In the genomic region with DNA sequence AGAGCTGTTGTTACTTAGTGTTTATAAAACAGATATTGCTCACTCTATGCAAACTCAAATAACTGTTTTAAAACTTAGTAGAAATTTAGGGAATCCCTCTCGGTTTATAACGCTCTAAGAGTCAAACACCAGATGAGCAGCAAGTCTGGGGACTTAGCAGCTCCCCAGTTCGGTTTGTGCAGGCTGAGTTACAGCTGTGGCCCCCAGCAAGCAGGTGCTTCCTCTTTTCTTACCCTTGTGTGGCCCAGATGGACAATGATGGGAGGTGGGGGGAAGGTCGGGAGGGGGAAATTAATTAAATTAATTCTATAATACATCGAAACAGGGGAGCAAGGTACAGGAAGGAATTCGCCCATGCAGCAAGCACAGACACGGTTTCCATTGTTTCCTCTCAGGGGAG, we compare ENCODE assay signal across 24 mouse cellular contexts. TPM values are rescaled to one million over a fixed set of nuclear protein-coding genes. Genes with fewer than 3 reads are reported as not detected.
DNase-seq lines count a peak whose midpoint lies in the region; ATAC-seq lines count a peak whose summit lies in the region.
"Had no signal": no experiment of that assay in that cellular context is flagged by ENCODE, and none has a peak within 500 bp of the region (broad histone marks: within the 10 kb centered on the region; RNA-seq: fewer than 3 reads in every experiment).

No protein-coding gene starts in this region.

- H3K27ac ChIP-seq in hindbrain, embryonic 11.5 days (ENCODE audit: low read depth, low read length) = 0 out of 2 replicates have a peak overlapping the region, but pooled peaks have one; percentile 10
- no peak overlapping the region for H3K27ac ChIP-seq in hindbrain, embryonic 10.5 days
- H3K27ac ChIP-seq in embryonic facial prominence, embryonic 14.5 days (replicated peaks; ENCODE audit: low read depth, low read length) = no peak overlapping the region
- peak overlapping the region; percentile 68; the same call in 1 of the 2 replicates for H3K27ac ChIP-seq in limb, embryonic 11.5 days (replicated peaks; ENCODE audit: low read depth, low read length)
- H3K27ac ChIP-seq in midbrain, embryonic 14.5 days (replicated peaks; ENCODE audit: low read depth, low read length) = peak overlapping the region; percentile 50; the same call in 1 of the 2 replicates
- H3K27ac ChIP-seq: embryonic facial prominence, embryonic 13.5 days; gastrocnemius, adult 2 months had no signal

- H3K4me3 ChIP-seq in hindbrain, embryonic 11.5 days (ENCODE audit: low read depth, low read length) = no peak overlapping the region
- H3K4me3 ChIP-seq in hindbrain, embryonic 10.5 days = no peak overlapping the region
- no peak overlapping the region for H3K4me3 ChIP-seq in embryonic facial prominence, embryonic 14.5 days (ENCODE audit: low read depth, low read length)
- no peak overlapping the region for H3K4me3 ChIP-seq in limb, embryonic 11.5 days (ENCODE audit: low read depth, low read length)
- no peak overlapping the region for H3K4me3 ChIP-seq in midbrain, embryonic 14.5 days (replicated peaks; ENCODE audit: low read depth, low read length)
- H3K4me3 ChIP-seq: embryonic facial prominence, embryonic 13.5 days; gastrocnemius, adult 2 months; heart, embryonic 12.5 days had no signal

- H3K27me3 ChIP-seq in hindbrain, embryonic 11.5 days (ENCODE audit: control insufficient read depth, insufficient read depth, low read length) = no peaks in the 10 kb centered on the region
- H3K27me3 ChIP-seq in hindbrain, embryonic 10.5 days (ENCODE audit: insufficient read depth, poor library complexity, severe bottlenecking) = no peaks in the 10 kb centered on the region
- H3K27me3 ChIP-seq in embryonic facial prominence, embryonic 14.5 days (replicated peaks; ENCODE audit: control insufficient read depth, insufficient read depth, low read length) = no peaks in the 10 kb centered on the region
- H3K27me3 ChIP-seq in limb, embryonic 11.5 days (ENCODE audit: control insufficient read depth, insufficient read depth, low read length) = no peaks in the 10 kb centered on the region
- no peaks in the 10 kb centered on the region for H3K27me3 ChIP-seq in midbrain, embryonic 14.5 days (ENCODE audit: control insufficient read depth, insufficient read depth, low read length)
- H3K27me3 ChIP-seq: embryonic facial prominence, embryonic 13.5 days had no signal

- H3K9me3 ChIP-seq in hindbrain, embryonic 11.5 days (ENCODE audit: control insufficient read depth, low read length) = no peaks in the 10 kb centered on the region
- no peaks in the 10 kb centered on the region for H3K9me3 ChIP-seq in hindbrain, embryonic 10.5 days
- H3K9me3 ChIP-seq in embryonic facial prominence, embryonic 14.5 days (ENCODE audit: control insufficient read depth, low read length) = no peaks in the 10 kb centered on the region
- no peaks in the 10 kb centered on the region for H3K9me3 ChIP-seq in limb, embryonic 11.5 days (ENCODE audit: control insufficient read depth, low read length)
- H3K9me3 ChIP-seq in midbrain, embryonic 14.5 days (ENCODE audit: control insufficient read depth, low read length) = no peaks in the 10 kb centered on the region
- H3K9me3 ChIP-seq: embryonic facial prominence, embryonic 13.5 days; heart, embryonic 12.5 days had no signal

- WGBS in hindbrain, embryonic 11.5 days = 54% methylated on average over 7 of the region's 7 CpGs
- 59% methylated on average over 7 of the region's 7 CpGs for WGBS in hindbrain, embryonic 10.5 days
- WGBS in embryonic facial prominence, embryonic 14.5 days = 44% methylated on average over 7 of the region's 7 CpGs
- 49% methylated on average over 7 of the region's 7 CpGs for WGBS in limb, embryonic 11.5 days
- 49% methylated on average over 7 of the region's 7 CpGs for WGBS in midbrain, embryonic 14.5 days

- no peak for DNase-seq in hindbrain, embryonic 11.5 days (ENCODE audit: low spot score)
- DNase-seq in hindbrain, embryonic 10.5 days (ENCODE audit: low spot score) = no peak
- DNase-seq in embryonic facial prominence, embryonic 14.5 days (ENCODE audit: low spot score) = no peak
- no peak for DNase-seq in limb, embryonic 11.5 days (ENCODE audit: low spot score)
- DNase-seq in midbrain, embryonic 14.5 days = no peak
- no peak for DNase-seq in adrenal gland, postnatal 10 days
- DNase-seq in natural killer cell, adult 2 months (ENCODE audit: low spot score in 2 of 2) = no peak
- no peak for DNase-seq in layer of hippocampus, adult 8-10 months (ENCODE audit: low spot score in 2 of 2)
- DNase-seq: cerebellum, adult 9-10 months; gastrocnemius, adult 2 months; heart, adult 11 months; heart, postnatal 14 days; kidney, postnatal 36 days; liver; thymus, postnatal 14 days had no signal

- 0 out of 2 replicates have a peak, but pooled peaks cover 4% of the 10 kb centered on the region for H3K4me1 ChIP-seq in hindbrain, embryonic 11.5 days (replicated peaks; ENCODE audit: control insufficient read depth, insufficient read depth, low read length)
- H3K4me1 ChIP-seq in hindbrain, embryonic 10.5 days (replicated peaks) = peaks cover 25% of the 10 kb centered on the region
- H3K4me1 ChIP-seq in embryonic facial prominence, embryonic 14.5 days (ENCODE audit: control insufficient read depth, insufficient read depth, low read length) = peaks cover 7% of the 10 kb centered on the region; the same call in 1 of the 2 replicates
- peaks cover 14% of the 10 kb centered on the region for H3K4me1 ChIP-seq in limb, embryonic 11.5 days (ENCODE audit: control insufficient read depth, insufficient read depth, low read length)
- H3K4me1 ChIP-seq in midbrain, embryonic 14.5 days (ENCODE audit: control insufficient read depth, insufficient read depth, low read length) = peaks cover 10% of the 10 kb centered on the region; the same call in 1 of the 2 replicates

- ATAC-seq in hindbrain, embryonic 11.5 days (ENCODE audit: low FRiP score) = no peak
- ATAC-seq in embryonic facial prominence, embryonic 14.5 days (ENCODE audit: low read depth) = peak; percentile 22; the same call in 1 of the 2 replicates
- ATAC-seq in limb, embryonic 11.5 days (ENCODE audit: insufficient number of reproducible peaks, low FRiP score, low TSS enrichment, low read depth) = 0 out of 2 replicates have a peak, but pooled peaks have one; percentile 37
- ATAC-seq in midbrain, embryonic 14.5 days (ENCODE audit: low FRiP score, low TSS enrichment) = no peak

- H3K36me3 ChIP-seq in hindbrain, embryonic 11.5 days (ENCODE audit: control insufficient read depth, insufficient read depth, low read length) = no peaks in the 10 kb centered on the region
- no peaks in the 10 kb centered on the region for H3K36me3 ChIP-seq in hindbrain, embryonic 10.5 days
- H3K36me3 ChIP-seq in embryonic facial prominence, embryonic 14.5 days (ENCODE audit: control insufficient read depth, insufficient read depth, low read length) = no peaks in the 10 kb centered on the region
- H3K36me3 ChIP-seq in limb, embryonic 11.5 days (ENCODE audit: control insufficient read depth, insufficient read depth, low read length) = no peaks in the 10 kb centered on the region
- no peaks in the 10 kb centered on the region for H3K36me3 ChIP-seq in midbrain, embryonic 14.5 days (ENCODE audit: control insufficient read depth, insufficient read depth, low read length)
- H3K36me3 ChIP-seq: embryonic facial prominence, embryonic 13.5 days; heart, embryonic 12.5 days had no signal

- H3K9ac ChIP-seq in hindbrain, embryonic 11.5 days (ENCODE audit: low read depth, low read length) = no peak overlapping the region
- H3K9ac ChIP-seq in embryonic facial prominence, embryonic 14.5 days (ENCODE audit: low read depth, low read length) = no peak overlapping the region
- no peak overlapping the region for H3K9ac ChIP-seq in limb, embryonic 11.5 days (ENCODE audit: low read length)
- no peak overlapping the region for H3K9ac ChIP-seq in midbrain, embryonic 14.5 days (replicated peaks; ENCODE audit: low read length)
- H3K9ac ChIP-seq: embryonic facial prominence, embryonic 13.5 days; heart, embryonic 12.5 days had no signal

- H3K4me2 ChIP-seq in hindbrain, embryonic 11.5 days (replicated peaks; ENCODE audit: low read depth, low read length) = no peak overlapping the region
- H3K4me2 ChIP-seq in embryonic facial prominence, embryonic 14.5 days (ENCODE audit: low read depth, low read length) = no peak overlapping the region
- H3K4me2 ChIP-seq in limb, embryonic 11.5 days (ENCODE audit: low read depth, severe bottlenecking) = no peak overlapping the region
- peak overlapping the region; percentile 35 for H3K4me2 ChIP-seq in midbrain, embryonic 14.5 days (ENCODE audit: low read length)
- H3K4me2 ChIP-seq: embryonic facial prominence, embryonic 13.5 days; heart, embryonic 12.5 days had no signal

RNA-seq across cellular contexts. Expression of a gene that starts 13.0 kb away (rescaled TPM):
- polyA plus RNA-seq in hindbrain, embryonic 11.5 days (2014; fragmentation: Nextera tagmentation; extraction: Ambion mirVana) = 0.06 TPM in 1 of 2 replicates, not detected in the other
- polyA plus RNA-seq in hindbrain, embryonic 10.5 days (2016; fragmentation: Nextera tagmentation; extraction: Ambion mirVana) = not detected in 2 replicates
- polyA plus RNA-seq in embryonic facial prominence, embryonic 14.5 days (2014; fragmentation: Nextera tagmentation; extraction: Ambion mirVana) = not detected in 2 replicates
- not detected in 2 replicates for polyA plus RNA-seq in limb, embryonic 11.5 days (2014; fragmentation: Nextera tagmentation; extraction: Ambion mirVana)
- not detected in 2 replicates for polyA plus RNA-seq in midbrain, embryonic 14.5 days (2014; fragmentation: Nextera tagmentation; extraction: Ambion mirVana)
- total RNA-seq in adrenal gland, postnatal 10 days (2021) = 10 to 100 TPM in 1 of 2 experiments, 1 to 10 TPM in 1; 2.6 to 14.2 TPM
- not detected for total RNA-seq in layer of hippocampus, adult 8-10 months (2022)
- total RNA-seq: gastrocnemius, adult 2 months; heart, postnatal 14 days; layer of hippocampus, postnatal 10 days had no signal
- polyA plus RNA-seq: cortical plate, adult 2 months; embryonic facial prominence, embryonic 13.5 days; heart, embryonic 12.5 days; neural tube, embryonic 11.5 days had no signal

RNA-seq across cellular contexts. Expression of a gene that starts 34.3 kb away (rescaled TPM):
- polyA plus RNA-seq in hindbrain, embryonic 11.5 days (2014; fragmentation: Nextera tagmentation; extraction: Ambion mirVana) = 1.3 and 1.5 TPM in 2 replicates
- 0.60 and 2.0 TPM in 2 replicates for polyA plus RNA-seq in hindbrain, embryonic 10.5 days (2016; fragmentation: Nextera tagmentation; extraction: Ambion mirVana)
- 0.62 and 1.8 TPM in 2 replicates for polyA plus RNA-seq in embryonic facial prominence, embryonic 14.5 days (2014; fragmentation: Nextera tagmentation; extraction: Ambion mirVana)
- polyA plus RNA-seq in limb, embryonic 11.5 days (2014; fragmentation: Nextera tagmentation; extraction: Ambion mirVana) = 0.10 and 0.20 TPM in 2 replicates
- polyA plus RNA-seq in midbrain, embryonic 14.5 days (2014; fragmentation: Nextera tagmentation; extraction: Ambion mirVana) = 0.51 and 1.0 TPM in 2 replicates
- under 1 TPM; 0.42 to 0.51 TPM for total RNA-seq in adrenal gland, postnatal 10 days (2021)
- 1 to 10 TPM; 1.3 to 2.0 (median 1.6) TPM for total RNA-seq in layer of hippocampus, adult 8-10 months (2022)
- total RNA-seq: gastrocnemius, adult 2 months had no signal
- polyA plus RNA-seq: heart, embryonic 12.5 days; intestine, embryonic 14.5 days; kidney, embryonic 14.5 days had no signal

RNA-seq across cellular contexts. Expression of a gene that starts 39.1 kb away (rescaled TPM):
- 121 and 122 TPM in 2 replicates for polyA plus RNA-seq in hindbrain, embryonic 11.5 days (2014; fragmentation: Nextera tagmentation; extraction: Ambion mirVana)
- polyA plus RNA-seq in hindbrain, embryonic 10.5 days (2016; fragmentation: Nextera tagmentation; extraction: Ambion mirVana) = 142 and 146 TPM in 2 replicates
- 133 and 168 TPM in 2 replicates for polyA plus RNA-seq in embryonic facial prominence, embryonic 14.5 days (2014; fragmentation: Nextera tagmentation; extraction: Ambion mirVana)
- 107 and 118 TPM in 2 replicates for polyA plus RNA-seq in limb, embryonic 11.5 days (2014; fragmentation: Nextera tagmentation; extraction: Ambion mirVana)
- 83.8 and 88.1 TPM in 2 replicates for polyA plus RNA-seq in midbrain, embryonic 14.5 days (2014; fragmentation: Nextera tagmentation; extraction: Ambion mirVana)
- 100 to 1,000 TPM; 385 to 411 TPM for total RNA-seq in adrenal gland, postnatal 10 days (2021)
- 100 to 1,000 TPM in 2 of 4 experiments, 10 to 100 TPM in 2; 88.2 to 142 (median 116) TPM for total RNA-seq in layer of hippocampus, adult 8-10 months (2022)

RNA-seq across cellular contexts. Expression of a gene that starts 39.2 kb away (rescaled TPM):
- not detected in 2 replicates for polyA plus RNA-seq in hindbrain, embryonic 11.5 days (2014; fragmentation: Nextera tagmentation; extraction: Ambion mirVana)
- polyA plus RNA-seq in hindbrain, embryonic 10.5 days (2016; fragmentation: Nextera tagmentation; extraction: Ambion mirVana) = not detected in 2 replicates
- not detected in 2 replicates for polyA plus RNA-seq in embryonic facial prominence, embryonic 14.5 days (2014; fragmentation: Nextera tagmentation; extraction: Ambion mirVana)
- polyA plus RNA-seq in limb, embryonic 11.5 days (2014; fragmentation: Nextera tagmentation; extraction: Ambion mirVana) = not detected in 2 replicates
- polyA plus RNA-seq in midbrain, embryonic 14.5 days (2014; fragmentation: Nextera tagmentation; extraction: Ambion mirVana) = not detected in 2 replicates
- not detected for total RNA-seq in adrenal gland, postnatal 10 days (2021)
- 1 to 10 TPM in 2 of 4 experiments, not detected in 2; 1.1 to 4.7 TPM for total RNA-seq in layer of hippocampus, adult 8-10 months (2022)
- total RNA-seq: gastrocnemius, adult 2 months; layer of hippocampus, postnatal 10 days had no signal
- polyA plus RNA-seq: cortical plate, adult 2 months; embryonic facial prominence, embryonic 13.5 days; kidney, embryonic 14.5 days; liver, embryonic 16.5 days; neural tube, embryonic 11.5 days; testis, adult 2 months had no signal

RNA-seq across cellular contexts. Expression of a gene that starts 54.4 kb away (rescaled TPM):
- polyA plus RNA-seq in hindbrain, embryonic 11.5 days (2014; fragmentation: Nextera tagmentation; extraction: Ambion mirVana) = 0.89 and 1.0 TPM in 2 replicates
- 0.68 and 1.6 TPM in 2 replicates for polyA plus RNA-seq in hindbrain, embryonic 10.5 days (2016; fragmentation: Nextera tagmentation; extraction: Ambion mirVana)
- 7.6 and 12.8 TPM in 2 replicates for polyA plus RNA-seq in embryonic facial prominence, embryonic 14.5 days (2014; fragmentation: Nextera tagmentation; extraction: Ambion mirVana)
- 0.75 and 1.8 TPM in 2 replicates for polyA plus RNA-seq in limb, embryonic 11.5 days (2014; fragmentation: Nextera tagmentation; extraction: Ambion mirVana)
- polyA plus RNA-seq in midbrain, embryonic 14.5 days (2014; fragmentation: Nextera tagmentation; extraction: Ambion mirVana) = 0.51 TPM in 2 replicates
- 1 to 10 TPM; 4.6 to 8.5 TPM for total RNA-seq in adrenal gland, postnatal 10 days (2021)
- 1 to 10 TPM in 1 of 4 experiments, under 1 TPM in 3; 0.31 to 1.3 (median 0.49) TPM for total RNA-seq in layer of hippocampus, adult 8-10 months (2022)

Comparison
In these comparisons a context has a peak if more than half of its experiments do, and no peak if none do; other contexts are left out.
1. H3K27ac ChIP-seq: peak in hindbrain, embryonic 11.5 days (single experiment), limb, embryonic 11.5 days (single experiment) and midbrain, embryonic 14.5 days (single experiment); none in hindbrain, embryonic 10.5 days (single experiment) and embryonic facial prominence, embryonic 14.5 days (single experiment).
2. ATAC-seq: peak in embryonic facial prominence, embryonic 14.5 days (single experiment) and limb, embryonic 11.5 days (single experiment); none in hindbrain, embryonic 11.5 days (single experiment) and midbrain, embryonic 14.5 days (single experiment).